Mouse (Mus musculus): Measurements from ENCODE around the gene Gm21882.
"Not testable (repeated sequence)": the region's sequence is repeated elsewhere in the genome, so short reads cannot be mapped to it uniquely, and the experiment has no call there.

Gene Gm21882

DNA sequence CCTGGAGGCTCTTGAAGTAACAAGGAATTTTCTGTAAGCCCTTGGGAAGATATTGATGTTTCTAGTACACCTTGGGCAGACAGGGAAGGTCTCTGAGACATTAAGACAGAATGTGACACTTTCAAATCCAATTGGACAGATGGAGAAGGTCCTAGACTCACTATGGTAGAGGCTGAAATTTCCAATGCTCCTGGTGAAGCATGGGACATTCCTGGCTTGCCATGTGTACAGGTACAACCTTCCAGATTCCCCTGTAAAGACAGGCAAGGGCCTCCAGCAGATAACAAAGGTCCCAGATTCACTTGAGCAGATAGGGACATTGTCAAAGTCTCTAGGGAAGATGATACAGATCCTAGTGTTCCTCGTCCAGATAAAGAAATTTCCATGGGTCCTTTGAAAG, at the start of gene Gm21882:
Gene Gm21882 (minus strand): TSS at position 101 of the 400 bp plus-strand sequence.
- not testable (repeated sequence) for DNase-seq

Data from liver (tissue).